Mouse (Mus musculus) macrophage (primary cell): ENCODE data around the gene Flywch2. TPM values are rescaled to one million over a fixed set of nuclear protein-coding genes. Genes with fewer than 3 reads are reported as not detected.

Experiments used
- H3K27ac ChIP-seq: fragments of 350-480 bp; formaldehyde crosslinking; 2 replicates; pipeline ENCODE4 v1.9.0; 2021
- H3K36me3 ChIP-seq: fragments of 350-480 bp; formaldehyde crosslinking; 2 replicates; pipeline ENCODE4 v1.9.0; 2021; ENCODE audit errors: inconsistent target
- H3K4me3 ChIP-seq: fragments of 350-480 bp; formaldehyde crosslinking; 2 replicates; pipeline ENCODE4 v1.9.0; 2021; ENCODE audit errors: inconsistent target
- H3K79me2 ChIP-seq: fragments of 350-480 bp; formaldehyde crosslinking; 2 replicates; pipeline ENCODE4 v1.9.0; 2021; ENCODE audit errors: inconsistent target
- WGBS: methylation state at CpG from one replicate; pipeline ENCODE4 v1.1.7; 2026; ENCODE audit warnings: inconsistent platforms; ENCODE audit not compliant: missing documents; 5-methylcytosine and 5-hydroxymethylcytosine counted together
- polyA plus RNA-seq: library from polyadenylated mRNA; stranded (reverse); fragments of 250-400 nt; gene quantifications from 3 replicates; pipeline ENCODE4 v1.2.4, GENCODE M21; 2018; ENCODE audit warnings: inconsistent platforms

The Flywch2 gene
- polyA plus RNA-seq, 1 experiment from 2014 or later = 0.43 TPM

DNA sequence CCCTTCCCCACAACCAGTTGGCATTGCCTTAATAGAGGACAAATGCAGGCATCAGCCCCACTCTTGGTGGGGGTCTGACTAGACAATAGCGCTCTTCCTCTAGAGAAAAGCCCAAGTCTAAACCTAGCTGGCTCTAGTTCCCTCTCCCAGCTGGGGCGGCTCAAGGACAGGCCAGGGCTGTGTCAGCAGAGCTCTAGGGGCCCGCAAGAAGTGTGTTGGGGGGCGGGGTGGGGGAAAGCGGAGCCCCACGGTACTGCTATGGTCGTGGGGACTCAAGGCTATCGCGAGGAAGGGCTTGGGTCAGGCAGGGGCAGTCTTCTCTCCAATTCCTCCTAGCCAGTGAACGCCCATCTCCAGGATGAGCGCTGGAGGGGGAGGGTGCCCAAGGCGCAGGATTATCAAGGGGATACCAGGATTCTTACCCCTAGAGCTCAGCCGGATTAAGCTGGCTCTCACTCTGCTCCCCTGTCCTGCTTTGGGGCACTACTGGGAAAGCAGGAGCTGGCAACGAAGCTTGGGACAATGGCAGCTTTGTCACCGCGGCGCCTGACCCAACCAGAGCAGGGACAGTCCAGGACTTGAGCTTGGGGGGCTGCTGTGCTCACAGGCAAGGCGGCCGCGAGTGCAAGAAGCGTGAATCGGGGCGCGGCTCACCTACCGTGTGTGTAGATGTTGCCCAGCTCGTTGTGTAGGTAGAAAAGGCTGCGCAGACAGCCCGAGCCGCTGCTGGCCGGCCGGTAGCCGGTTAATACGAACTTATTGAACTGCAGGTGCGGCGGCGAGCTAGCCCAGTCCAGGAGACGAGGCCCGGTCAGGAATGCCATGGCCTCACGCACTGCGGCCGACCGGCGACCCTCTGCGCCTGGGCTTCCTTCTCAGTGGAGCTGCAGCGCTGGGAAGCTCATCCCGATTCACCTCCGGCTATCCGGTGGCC lies 46.4 kb downstream of the Flywch2 start:
- no peaks in the 10 kb centered on the region for H3K36me3 ChIP-seq
- 7% methylated on average over 45 of the region's 48 CpGs for WGBS
- H3K4me3 ChIP-seq = peak overlapping the region; percentile 26
- H3K27ac ChIP-seq = no peak overlapping the region
- H3K79me2 ChIP-seq = no peaks in the 10 kb centered on the region

DNA sequence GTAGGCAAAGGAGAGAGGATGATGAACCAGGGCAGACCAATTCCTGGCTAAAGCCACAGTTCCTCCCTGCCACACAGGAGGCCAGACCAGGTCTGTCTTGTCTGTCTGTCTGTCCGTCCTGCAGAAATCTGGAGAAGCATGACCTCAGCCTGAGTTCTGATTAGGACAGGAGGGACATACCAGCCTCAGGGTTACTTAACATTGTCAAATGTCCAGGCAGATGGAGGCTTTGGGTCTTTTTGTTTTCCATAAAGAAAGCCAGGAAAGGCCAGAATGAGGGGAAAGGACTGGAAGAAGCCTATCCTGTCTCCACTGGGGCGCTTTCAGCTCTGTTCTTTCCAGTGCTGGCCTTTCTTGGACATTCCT lies 47.1 kb downstream of the Flywch2 start:
- 94% methylated on average over 2 of the region's 2 CpGs for WGBS

DNA sequence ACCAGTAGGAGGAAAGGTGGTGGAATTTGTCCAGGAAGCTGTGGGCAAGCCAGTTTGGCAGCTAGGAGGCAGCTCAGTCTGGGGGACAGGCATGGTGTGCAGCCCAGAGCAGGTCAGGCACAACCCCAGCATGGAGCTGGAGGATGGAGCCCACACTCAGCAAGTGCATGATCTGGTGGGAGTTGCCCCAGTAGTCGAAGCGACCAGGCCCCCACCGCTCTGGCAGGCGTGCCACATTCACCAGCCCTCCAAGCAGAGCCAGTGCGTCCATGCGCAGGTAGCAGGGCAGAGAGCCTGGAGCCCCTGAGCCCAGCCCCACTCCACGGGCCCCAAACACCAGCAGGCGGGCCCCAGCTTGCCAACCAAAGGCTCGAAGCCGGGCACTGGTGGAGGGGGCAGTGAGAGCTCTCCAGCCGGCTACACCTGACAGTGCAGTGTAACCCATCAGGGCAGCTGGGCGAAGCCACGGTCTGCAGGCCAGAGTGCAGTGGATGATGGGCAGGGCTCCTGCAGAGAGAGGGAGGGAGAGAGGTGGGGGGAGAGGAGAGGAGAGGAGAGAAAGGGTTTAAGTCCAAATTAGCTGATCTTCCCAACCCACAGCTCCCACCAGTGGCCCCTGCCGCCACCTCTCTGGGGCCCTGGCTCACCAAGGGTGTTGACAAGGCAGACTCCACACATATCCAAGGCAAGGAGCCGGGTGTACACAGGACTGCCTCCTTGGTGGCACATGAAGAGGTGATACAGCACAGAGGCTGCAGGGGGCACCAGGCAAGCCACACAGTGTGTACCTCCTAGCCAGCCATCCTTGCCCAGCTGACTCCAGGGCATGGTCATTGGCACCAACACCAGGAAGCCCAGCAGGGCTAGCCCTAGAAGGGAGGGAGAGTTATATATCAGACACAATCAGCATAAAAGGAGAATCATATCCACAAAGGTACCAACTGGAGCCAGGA lies 48.1 kb downstream of the Flywch2 start:
- H3K36me3 ChIP-seq = no peaks in the 10 kb centered on the region
- WGBS = 95% methylated on average over 13 of the region's 15 CpGs
- H3K4me3 ChIP-seq = no peak overlapping the region
- no peaks in the 10 kb centered on the region for H3K79me2 ChIP-seq
- H3K27ac ChIP-seq = no peak overlapping the region

More for the DNA sequence above, 47.1 kb downstream of the Flywch2 start:
- no peaks in the 10 kb centered on the region for H3K79me2 ChIP-seq
- H3K4me3 ChIP-seq = 0 out of 2 replicates have a peak overlapping the region, but pooled peaks have one; percentile 26
- no peaks in the 10 kb centered on the region for H3K36me3 ChIP-seq
- no peak overlapping the region for H3K27ac ChIP-seq

DNA sequence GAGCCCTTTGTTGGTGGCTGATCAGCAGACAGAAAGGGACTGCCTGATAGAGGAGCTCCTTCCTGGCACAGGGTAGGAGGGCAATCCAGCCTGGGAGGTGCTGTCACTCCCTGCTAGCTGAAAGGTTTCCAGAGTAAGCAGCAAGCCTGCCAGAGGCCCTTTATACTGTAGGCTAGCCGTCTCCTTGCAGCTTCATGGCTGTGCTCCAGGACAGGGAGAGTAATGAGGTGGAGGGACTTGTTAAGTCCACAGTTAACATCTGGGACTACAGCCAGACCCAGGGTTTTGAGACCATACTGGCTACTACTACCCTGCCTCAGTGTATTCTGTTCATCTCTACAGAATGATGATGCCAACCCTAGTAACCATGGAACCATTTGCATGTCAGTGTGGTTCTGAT lies 51.5 kb downstream of the Flywch2 start:
- WGBS = 91% methylated on average over 1 of the region's 1 CpGs

DNA sequence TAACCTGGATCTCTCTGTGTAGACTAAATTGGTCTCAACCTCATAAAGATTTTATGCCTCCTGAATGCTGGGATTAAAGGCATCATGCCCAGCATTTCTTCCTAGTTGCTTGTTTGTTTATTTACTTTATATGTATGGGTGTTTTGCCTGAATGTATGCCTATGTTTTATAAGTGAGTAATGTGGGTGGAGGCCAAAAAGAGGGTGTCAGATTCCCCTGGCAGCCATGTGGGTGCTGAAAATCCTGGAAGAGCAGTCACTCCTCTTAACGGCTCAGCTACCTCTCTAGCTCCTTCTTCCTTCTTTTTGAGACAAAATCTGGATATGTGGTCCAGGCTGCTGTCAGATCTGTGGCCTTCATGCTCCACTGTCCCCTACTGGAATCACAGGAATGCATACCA lies 55.4 kb downstream of the Flywch2 start:
- no peak overlapping the region for H3K27ac ChIP-seq
- H3K4me3 ChIP-seq = no peak overlapping the region
- no peaks in the 10 kb centered on the region for H3K36me3 ChIP-seq
- WGBS = 91% methylated on average over 1 of the region's 1 CpGs
- peaks cover 21% of the 10 kb centered on the region for H3K79me2 ChIP-seq

More for the DNA sequence above, 51.5 kb downstream of the Flywch2 start:
- Histone ChIP-seq H3K27ac (no peak overlapping the region), H3K4me3 (no peak overlapping the region), H3K79me2 (no peaks in the 10 kb centered on the region), H3K36me3 (no peaks in the 10 kb centered on the region)

Other genes with a start within 250 kb of the Flywch2 start
- 1.9 to 4.8 TPM (median 3.4 TPM) in 3 replicates for gene Zfp213, start 221.8 kb downstream of the Flywch2 start, polyA plus RNA-seq
- gene Zfp13, start 186.6 kb downstream of the Flywch2 start, polyA plus RNA-seq = 0.16 to 0.60 TPM (median 0.52 TPM) in 3 replicates
- not detected in 3 replicates for gene Zscan10, start 185.2 kb downstream of the Flywch2 start, polyA plus RNA-seq
- 0.14 to 0.56 TPM (median 0.25 TPM) in 3 replicates for gene Mmp25, start 140.8 kb downstream of the Flywch2 start, polyA plus RNA-seq
- gene Bicdl2, start 125.6 kb downstream of the Flywch2 start, polyA plus RNA-seq = not detected in 3 replicates
- gene Hcfc1r1, start 112.5 kb downstream of the Flywch2 start, polyA plus RNA-seq = 90.7 to 174 TPM (median 112 TPM) in 3 replicates
- 11.0 to 17.8 TPM (median 16.3 TPM) in 3 replicates for gene Thoc6, start 112.2 kb downstream of the Flywch2 start, polyA plus RNA-seq
- gene Tnfrsf12a, start 108.6 kb downstream of the Flywch2 start, polyA plus RNA-seq = 3.2 to 12.0 TPM (median 5.7 TPM) in 3 replicates
- gene Cldn6, start 106.8 kb downstream of the Flywch2 start, polyA plus RNA-seq = not detected in 3 replicates
- gene Cldn9, start 102.1 kb downstream of the Flywch2 start, polyA plus RNA-seq = not detected in 3 replicates
- gene 1520401A03Rik, start 63.3 kb downstream of the Flywch2 start, polyA plus RNA-seq = not detected in 3 replicates
- 2.0 to 9.0 TPM (median 2.7 TPM) in 3 replicates for gene Pkmyt1, start 59.7 kb downstream of the Flywch2 start, polyA plus RNA-seq
- 6.4 to 12.8 TPM (median 6.5 TPM) in 3 replicates for gene Paqr4, start 45.2 kb downstream of the Flywch2 start, polyA plus RNA-seq
- not detected in 3 replicates for gene Kremen2, start 40.2 kb downstream of the Flywch2 start, polyA plus RNA-seq
- gene Flywch1, start 14.5 kb downstream of the Flywch2 start, polyA plus RNA-seq = 15.5 to 20.8 TPM (median 19.7 TPM) in 3 replicates
- 101 to 166 TPM (median 130 TPM) in 3 replicates for gene Srrm2, start 4.5 kb upstream of the Flywch2 start, polyA plus RNA-seq
- gene Elob, start 43.1 kb upstream of the Flywch2 start, polyA plus RNA-seq = 177 to 422 TPM (median 330 TPM) in 3 replicates
- gene Prss33, start 50.0 kb upstream of the Flywch2 start, polyA plus RNA-seq = not detected in 3 replicates
- not detected in 3 replicates for gene Prss32, start 57.8 kb upstream of the Flywch2 start, polyA plus RNA-seq
- not detected in 3 replicates for gene Prss41, start 58.1 kb upstream of the Flywch2 start, polyA plus RNA-seq
- not detected in 3 replicates for gene Prss21, start 82.0 kb upstream of the Flywch2 start, polyA plus RNA-seq
- not detected in 3 replicates for gene Dcpp1, start 94.8 kb upstream of the Flywch2 start, polyA plus RNA-seq
- not detected in 3 replicates for gene Dcpp2, start 94.8 kb upstream of the Flywch2 start, polyA plus RNA-seq
- not detected in 3 replicates for gene Dcpp3, start 131.4 kb upstream of the Flywch2 start, polyA plus RNA-seq
- gene Sbp, start 155.6 kb upstream of the Flywch2 start, polyA plus RNA-seq = not detected in 3 replicates
- gene Sbpl, start 169.2 kb upstream of the Flywch2 start, polyA plus RNA-seq = not detected in 3 replicates
- 0.19 to 0.33 TPM in 2 of 3 replicates, not detected in the other for gene Prss30, start 194.5 kb upstream of the Flywch2 start, polyA plus RNA-seq
- not detected in 3 replicates for gene Prss22, start 212.0 kb upstream of the Flywch2 start, polyA plus RNA-seq